Mouse (Mus musculus) forebrain, embryonic 12.5 days (tissue): Measurements from ENCODE around the gene Gm42742. TPM values are rescaled to one million over a fixed set of nuclear protein-coding genes. Genes with fewer than 3 reads are reported as not detected.

Source experiments
- ATAC-seq: fragments of 200-750 bp; cut with Nextera tagmentation; 2 replicates; pipeline ENCODE4 v1.8.0; 2017; ENCODE audit warnings: moderate TSS enrichment; ENCODE audit not compliant: low FRiP score
- H3K27ac ChIP-seq: fragments of 300-500 bp; sonication (generic); 2 replicates; pipeline ENCODE4 v1.5.1; 2016; ENCODE audit warnings: mild to moderate bottlenecking
- H3K27me3 ChIP-seq: fragments of 300-500 bp; sonication (generic); 2 replicates; pipeline ENCODE4 v1.6.1; 2016; ENCODE audit warnings: mild to moderate bottlenecking
- H3K36me3 ChIP-seq: fragments of 300-500 bp; sonication (generic); replicated peaks from 2 replicates; pipeline ENCODE4 v1.6.1; 2016; ENCODE audit warnings: mild to moderate bottlenecking
- H3K4me1 ChIP-seq: fragments of 300-500 bp; sonication (generic); 2 replicates; pipeline ENCODE4 v1.6.1; 2016
- H3K4me2 ChIP-seq: fragments of 300-500 bp; sonication (generic); 2 replicates; pipeline ENCODE4 v1.6.1; 2016; ENCODE audit warnings: mild to moderate bottlenecking, moderate library complexity
- H3K4me3 ChIP-seq: fragments of 300-500 bp; sonication (generic); replicated peaks from 2 replicates; pipeline ENCODE4 v1.5.1; 2016; ENCODE audit warnings: mild to moderate bottlenecking
- H3K9ac ChIP-seq: fragments of 300-500 bp; sonication (generic); 2 replicates; pipeline ENCODE4 v1.6.1; 2016; ENCODE audit warnings: mild to moderate bottlenecking
- H3K9me3 ChIP-seq: fragments of 300-500 bp; sonication (generic); 2 replicates; pipeline ENCODE4 v1.6.1; 2016
- WGBS: fragments of 180-500 bp; shearing (Covaris S2); methylation state at CpG from one replicate; pipeline ENCODE4 v1.1.7; 2016; 5-methylcytosine and 5-hydroxymethylcytosine counted together
- polyA plus RNA-seq: library from polyadenylated mRNA; unstranded; fragments of >200 nt; fragmentation: Nextera tagmentation; extraction: Ambion mirVana; gene quantifications from 2 replicates; pipeline ENCODE4 v1.2.1, GENCODE M21; 2016

Gm42742 gene
- 53.3 and 75.4 TPM in 2 replicates for polyA plus RNA-seq

DNA sequence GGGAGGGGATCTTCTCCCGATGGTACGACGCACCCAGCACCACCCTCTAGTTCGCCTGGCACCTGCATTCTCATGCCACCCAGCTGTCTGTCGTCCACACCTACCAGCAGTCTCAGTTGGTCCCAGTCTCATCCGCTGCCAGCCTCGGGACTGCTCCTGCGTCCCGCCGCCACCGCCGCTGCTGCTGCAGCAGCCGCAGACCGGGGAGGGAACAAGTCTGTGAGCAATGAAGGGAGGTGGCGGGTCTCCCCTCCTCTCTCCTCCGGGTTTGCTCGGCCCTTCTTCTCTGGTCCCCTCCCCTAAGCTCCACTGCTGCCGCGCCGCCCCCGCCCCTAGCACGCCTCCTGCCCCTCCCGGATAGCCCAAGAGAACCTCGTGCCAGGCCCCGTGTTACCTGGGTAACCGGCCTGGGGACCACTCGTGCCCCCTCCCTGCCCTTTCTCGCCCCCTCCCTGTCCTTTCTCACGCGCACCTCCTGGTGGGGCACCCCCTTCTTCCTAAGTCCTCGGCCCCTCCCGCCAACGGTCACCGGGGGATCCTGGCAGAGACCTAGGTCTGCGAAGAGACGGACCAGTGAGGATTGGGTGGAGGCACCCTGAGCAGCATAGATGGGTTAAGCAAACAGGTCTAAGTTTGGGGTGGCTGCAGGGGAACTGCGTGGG is at the start of gene Gm42742, which contains the start of gene Prrt2:
Gene Gm42742, minus strand, starts transcription at position 197 of the 662 bp plus-strand sequence.
Gene Prrt2, minus strand, starts transcription at position 311 of the 662 bp plus-strand sequence.
- no peaks in the 10 kb centered on the region for H3K9me3 ChIP-seq
- peaks cover 33% of the 10 kb centered on the region for H3K36me3 ChIP-seq
- under 1% methylated on average over 37 of the region's 37 CpGs for WGBS
- peak within 1 kb of the TSS; percentile 100 for H3K27ac ChIP-seq
- peak within 1 kb of the TSS; percentile 100 for H3K9ac ChIP-seq
- ATAC-seq, result peak; percentile 15; the same call in 1 of the 2 replicates
- peaks cover 78% of the 10 kb centered on the region for H3K4me1 ChIP-seq
- H3K4me2 ChIP-seq, result peak within 1 kb of the TSS; percentile 90
- peak within 1 kb of the TSS; percentile 48 for H3K4me3 ChIP-seq
- no peaks in the 10 kb centered on the region for H3K27me3 ChIP-seq

DNA sequence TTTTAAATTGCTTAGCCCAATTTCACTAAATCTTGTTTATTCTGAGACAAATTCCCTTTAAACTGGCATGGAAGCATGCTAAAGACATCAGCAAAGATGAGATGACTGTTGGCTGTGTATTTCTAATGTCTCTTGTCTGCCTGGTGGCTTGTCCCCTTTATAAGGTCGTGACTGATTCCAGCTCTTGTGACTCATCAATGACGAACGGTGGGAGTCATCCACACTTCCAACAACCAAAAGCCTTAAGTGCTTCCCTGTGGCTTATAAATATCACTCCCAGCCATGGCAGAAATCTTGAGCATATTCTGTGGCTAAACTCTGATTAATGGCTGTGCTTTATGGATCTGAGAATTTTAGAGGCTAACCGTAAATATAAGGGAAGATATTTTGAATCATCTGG is 45.4 kb upstream of the Gm42742 start:
- 77% methylated on average over 4 of the region's 4 CpGs for WGBS
- Histone ChIP-seq H3K9ac (no peak overlapping the region), H3K27me3 (no peaks in the 10 kb centered on the region), H3K4me1 (no peaks in the 10 kb centered on the region), H3K27ac (no peak overlapping the region), H3K4me3 (no peak overlapping the region), H3K9me3 (no peaks in the 10 kb centered on the region), H3K36me3 (no peaks in the 10 kb centered on the region), H3K4me2 (no peak overlapping the region)
- ATAC-seq, result no peak

DNA sequence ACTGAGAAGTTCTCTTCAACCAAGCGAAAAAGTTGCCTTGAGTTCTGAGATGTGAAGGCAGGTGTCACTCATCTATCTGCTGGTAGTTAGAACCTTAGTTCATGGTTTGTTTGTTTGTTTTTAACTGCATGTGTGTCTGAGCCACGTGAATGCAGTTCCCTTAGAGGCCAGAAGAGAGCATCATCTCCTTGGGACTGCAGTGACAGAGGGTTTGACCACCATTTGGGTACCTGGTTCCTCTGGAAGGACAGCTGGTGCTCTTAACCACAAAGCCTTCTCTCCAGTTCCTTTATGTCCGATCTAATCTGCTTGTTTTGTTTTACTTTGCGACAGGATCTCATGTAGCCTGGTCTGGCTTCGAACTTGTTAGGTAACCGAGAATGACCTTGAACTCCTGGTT is 44.6 kb upstream of the Gm42742 start:
- Histone ChIP-seq H3K4me2 (no peak overlapping the region), H3K9me3 (no peaks in the 10 kb centered on the region), H3K27ac (no peak overlapping the region), H3K4me1 (no peaks in the 10 kb centered on the region), H3K27me3 (no peaks in the 10 kb centered on the region), H3K9ac (no peak overlapping the region), H3K4me3 (no peak overlapping the region), H3K36me3 (no peaks in the 10 kb centered on the region)
- no peak for ATAC-seq
- WGBS, result 89% methylated on average over 6 of the region's 6 CpGs

DNA sequence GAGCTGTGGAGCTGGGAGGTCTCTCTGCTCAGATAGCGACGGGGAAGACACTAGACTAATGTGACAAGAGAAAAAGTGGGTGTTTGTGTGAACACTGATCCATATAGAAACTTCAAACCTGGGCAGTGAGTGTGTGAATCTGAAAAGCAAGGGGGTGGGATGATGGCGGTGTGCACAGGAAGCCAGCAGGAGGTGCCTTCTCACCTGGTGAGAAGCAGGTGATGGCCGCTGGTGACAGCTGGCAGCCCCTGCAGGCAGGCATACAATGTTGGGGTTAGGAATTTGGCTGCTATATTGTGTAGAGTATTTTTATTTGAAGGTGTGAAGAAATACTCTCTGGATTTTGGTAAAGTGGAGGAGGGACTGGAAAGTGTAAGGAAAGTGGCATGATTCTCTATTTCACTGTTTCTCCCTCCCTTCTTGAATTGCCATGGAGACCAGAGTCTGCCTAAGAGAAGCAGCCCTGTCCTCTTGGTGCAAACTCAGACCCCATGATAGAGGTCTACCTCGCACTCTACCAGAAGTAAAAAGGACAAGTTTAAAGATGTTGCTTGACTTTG is 34.2 kb upstream of the Gm42742 start:
- Histone ChIP-seq H3K9me3 (no peaks in the 10 kb centered on the region), H3K36me3 (no peaks in the 10 kb centered on the region), H3K9ac (no peak overlapping the region), H3K27ac (no peak overlapping the region), H3K4me2 (no peak overlapping the region), H3K4me1 (no peaks in the 10 kb centered on the region), H3K27me3 (no peaks in the 10 kb centered on the region), H3K4me3 (no peak overlapping the region)
- WGBS, result 78% methylated on average over 5 of the region's 5 CpGs
- no peak for ATAC-seq

DNA sequence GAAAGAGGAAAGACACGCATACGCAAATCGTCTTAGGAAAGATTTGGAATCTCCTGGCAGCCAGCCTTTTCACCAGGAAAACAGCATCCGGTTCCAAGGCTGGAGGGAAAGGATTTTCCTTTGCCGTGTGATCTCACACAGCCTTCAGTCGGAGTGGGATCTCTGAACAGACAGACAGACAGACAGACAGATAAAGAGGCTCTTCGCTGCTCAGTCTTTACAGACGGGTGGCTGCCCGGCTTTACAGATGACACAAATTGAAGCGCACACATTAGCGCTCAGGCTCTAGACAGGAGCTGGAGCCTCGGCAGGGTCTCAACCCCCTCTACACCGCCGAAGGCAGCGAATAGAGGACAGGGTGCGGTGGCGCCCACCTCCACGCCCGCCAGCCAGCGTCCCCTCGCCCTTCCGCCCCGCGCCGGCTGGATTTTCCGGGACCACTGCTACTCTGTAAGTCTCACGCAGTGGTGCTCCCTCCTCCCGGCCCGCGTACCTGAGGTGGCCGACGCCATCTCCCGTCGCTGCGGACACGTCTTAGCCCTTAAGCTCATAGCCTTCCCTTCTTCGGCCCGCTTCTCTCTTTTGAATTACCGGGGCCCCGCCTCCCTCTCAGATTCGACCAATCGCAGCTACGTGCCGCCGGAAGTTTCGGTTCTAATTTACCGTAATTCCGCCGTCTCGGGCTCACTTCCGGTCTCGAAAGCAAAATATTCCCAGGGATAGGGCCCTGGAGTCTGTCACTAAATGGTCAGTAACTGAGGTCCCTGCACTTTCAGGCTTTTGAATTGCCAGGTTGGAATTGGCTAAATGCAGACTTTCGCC is 21.2 kb upstream of the Gm42742 start, which contains the start of gene Kif22:
Gene Kif22, minus strand, starts transcription at position 621 of the 822 bp plus-strand sequence.
- peak; percentile 89 for ATAC-seq
- Histone ChIP-seq H3K36me3 (peaks cover 21% of the 10 kb centered on the region), H3K9ac (peak within 1 kb of the TSS; percentile 94), H3K4me3 (peak within 1 kb of the TSS; percentile 92), H3K4me1 (peaks cover 23% of the 10 kb centered on the region), H3K27ac (peak within 1 kb of the TSS; percentile 80), H3K27me3 (no peaks in the 10 kb centered on the region), H3K9me3 (no peaks in the 10 kb centered on the region), H3K4me2 (peak within 1 kb of the TSS; percentile 81)
- under 1% methylated on average over 53 of the region's 53 CpGs for WGBS

DNA sequence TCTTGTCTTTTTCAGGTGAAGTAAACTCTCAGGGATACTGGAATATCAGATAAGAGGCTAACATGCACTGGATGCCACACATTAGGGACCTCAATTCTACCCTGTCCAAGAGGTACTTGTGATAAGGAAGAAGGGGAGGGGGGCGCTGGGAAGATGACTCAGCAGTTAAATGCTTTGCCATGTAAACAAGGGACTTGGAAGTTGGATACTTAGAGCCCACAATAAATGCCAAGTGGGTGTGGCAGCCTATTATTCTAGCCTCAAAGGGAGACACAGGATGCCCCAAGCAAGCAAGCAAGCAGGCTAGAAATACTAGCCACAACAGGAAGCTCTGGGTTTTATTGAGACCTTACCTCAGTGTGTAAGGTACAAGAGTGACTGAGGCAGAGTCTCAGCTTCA is 10.3 kb upstream of the Gm42742 start:
- Histone ChIP-seq H3K9ac (no peak overlapping the region), H3K9me3 (no peaks in the 10 kb centered on the region), H3K36me3 (peaks cover 81% of the 10 kb centered on the region), H3K27me3 (no peaks in the 10 kb centered on the region), H3K4me1 (peaks cover 9% of the 10 kb centered on the region), H3K4me3 (no peak overlapping the region), H3K27ac (no peak overlapping the region), H3K4me2 (no peak overlapping the region)
- 91% methylated on average over 1 of the region's 1 CpGs for WGBS
- ATAC-seq, result no peak

DNA sequence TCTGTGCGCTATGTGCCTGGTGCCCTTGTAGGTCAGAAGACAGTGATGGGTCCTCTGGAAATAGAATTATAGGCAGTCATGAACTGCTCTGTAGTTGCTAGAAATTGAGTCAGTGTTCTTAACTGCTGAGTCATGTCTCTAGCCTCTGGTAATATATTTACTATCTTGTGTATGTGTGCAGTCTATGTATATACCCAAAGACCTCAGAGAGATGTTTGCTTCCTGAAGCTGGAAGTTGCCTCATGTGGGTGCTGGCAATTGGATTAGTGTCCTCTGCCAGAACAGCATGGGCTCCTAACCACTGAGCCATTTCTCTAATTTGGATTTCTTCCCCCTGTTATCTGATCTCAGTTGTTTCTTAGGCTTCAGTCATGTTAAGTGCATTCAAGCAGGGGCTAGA is 9.3 kb upstream of the Gm42742 start:
- H3K36me3 ChIP-seq, result peaks cover 72% of the 10 kb centered on the region

DNA sequence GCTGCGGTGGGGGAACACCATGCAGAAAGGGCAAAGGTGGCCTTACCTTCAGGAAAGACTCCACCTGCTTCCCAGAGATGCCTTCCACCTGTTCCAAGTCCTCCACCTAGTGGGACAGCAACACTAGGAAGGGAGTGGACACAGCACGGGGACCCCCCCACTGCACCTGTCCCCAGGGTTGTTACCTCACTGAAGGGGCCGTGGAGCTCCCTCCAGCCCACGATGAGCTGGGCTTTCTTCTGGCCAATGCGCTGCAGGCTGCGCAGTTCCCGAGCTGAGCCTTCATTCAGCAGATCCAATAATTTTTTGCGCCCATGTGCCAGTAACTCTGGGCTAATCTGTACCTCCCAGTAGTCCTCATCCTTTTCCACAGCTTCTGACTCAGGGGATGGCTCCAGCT is 7.0 kb upstream of the Gm42742 start:
- peak overlapping the region; percentile 98 for H3K4me3 ChIP-seq
- H3K9ac ChIP-seq, result peak overlapping the region; percentile 100
- H3K27ac ChIP-seq, result peak overlapping the region; percentile 100
- H3K27me3 ChIP-seq, result no peaks in the 10 kb centered on the region
- 66% methylated on average over 8 of the region's 8 CpGs for WGBS
- H3K4me1 ChIP-seq, result peaks cover 31% of the 10 kb centered on the region
- H3K36me3 ChIP-seq, result peaks cover 71% of the 10 kb centered on the region
- ATAC-seq, result no peak; the same call in 1 of the 2 replicates
- H3K9me3 ChIP-seq, result no peaks in the 10 kb centered on the region
- H3K4me2 ChIP-seq, result peak overlapping the region; percentile 90

More for the DNA sequence above, 9.3 kb upstream of the Gm42742 start:
- 97% methylated on average over 1 of the region's 1 CpGs for WGBS
- H3K4me2 ChIP-seq, result no peak overlapping the region
- no peak overlapping the region for H3K9ac ChIP-seq
- no peaks in the 10 kb centered on the region for H3K27me3 ChIP-seq
- no peak overlapping the region for H3K4me3 ChIP-seq
- peaks cover 9% of the 10 kb centered on the region for H3K4me1 ChIP-seq
- H3K27ac ChIP-seq, result no peak overlapping the region
- no peaks in the 10 kb centered on the region for H3K9me3 ChIP-seq
- no peak for ATAC-seq

DNA sequence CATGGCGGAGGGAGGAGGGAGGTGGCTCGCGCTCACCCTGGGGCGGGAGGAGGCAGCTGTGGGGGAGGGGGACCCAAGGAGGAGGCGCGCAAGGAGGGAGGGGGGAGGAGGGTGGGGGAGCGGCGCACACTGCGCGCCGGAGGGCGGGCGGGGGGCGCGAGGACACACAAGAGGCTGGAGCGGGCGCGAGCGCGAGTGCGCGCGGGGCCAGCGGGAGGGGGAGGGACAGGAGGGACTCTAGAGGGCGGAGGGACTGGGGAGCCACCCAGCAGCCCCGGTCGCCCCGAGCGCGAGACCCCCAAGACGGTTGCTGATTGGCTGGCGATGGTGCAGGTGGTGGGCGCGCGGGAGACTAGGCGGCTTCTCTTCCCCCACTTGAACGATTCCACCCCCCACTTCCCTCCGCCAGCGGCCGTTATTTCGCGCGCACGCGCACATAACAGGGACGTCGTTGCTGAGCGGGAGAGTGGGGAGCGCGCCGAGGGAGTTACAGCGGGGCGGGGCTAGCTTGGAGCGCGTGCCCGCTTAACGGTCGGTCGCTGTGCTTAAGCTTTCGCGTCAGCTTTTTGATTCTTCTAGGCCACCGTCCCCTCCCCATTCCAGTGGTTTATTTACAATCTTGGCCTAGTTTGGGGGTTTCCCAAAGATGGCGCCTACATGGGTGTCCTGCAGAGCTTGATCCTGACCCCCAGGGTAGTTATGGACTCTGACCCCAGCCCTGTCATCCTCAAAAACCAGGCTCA is 6.3 kb upstream of the Gm42742 start, which contains the start of gene Maz:
Gene Maz, minus strand, starts transcription at position 54 of the 743 bp plus-strand sequence.
- peak; percentile 93 for ATAC-seq
- Histone ChIP-seq H3K36me3 (peaks cover 71% of the 10 kb centered on the region), H3K9me3 (no peaks in the 10 kb centered on the region), H3K9ac (peak within 1 kb of the TSS; percentile 100), H3K4me2 (peak within 1 kb of the TSS; percentile 90), H3K27me3 (no peaks in the 10 kb centered on the region), H3K4me1 (peaks cover 39% of the 10 kb centered on the region), H3K27ac (peak within 1 kb of the TSS; percentile 100), H3K4me3 (peak within 1 kb of the TSS; percentile 98)
- under 1% methylated on average over 44 of the region's 63 CpGs for WGBS

DNA sequence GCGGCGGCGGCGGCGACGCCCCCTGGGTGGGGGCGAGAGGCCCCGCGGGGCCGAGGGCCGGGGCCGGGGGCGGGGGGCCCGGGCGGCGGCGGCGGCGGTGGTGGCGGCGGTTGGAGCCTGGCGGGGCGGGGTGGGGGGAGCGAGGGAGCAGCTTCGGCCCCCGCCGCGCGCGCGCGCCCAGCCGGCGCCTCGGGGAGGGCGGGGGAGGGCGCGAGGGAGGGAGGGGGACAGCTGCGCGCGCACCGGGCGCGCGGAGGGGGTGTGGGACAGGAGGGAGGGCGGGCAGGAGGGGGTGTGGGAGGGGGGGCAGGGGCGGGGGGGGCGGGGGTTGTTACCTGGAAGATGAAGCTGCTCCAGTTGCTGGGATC is 5.7 kb upstream of the Gm42742 start:
- Histone ChIP-seq H3K36me3 (peaks cover 71% of the 10 kb centered on the region), H3K9me3 (no peaks in the 10 kb centered on the region), H3K4me1 (peaks cover 44% of the 10 kb centered on the region), H3K27me3 (no peaks in the 10 kb centered on the region), H3K4me3 (peak overlapping the region; percentile 98), H3K4me2 (peak overlapping the region; percentile 90), H3K27ac (peak overlapping the region; percentile 100), H3K9ac (peak overlapping the region; percentile 100)
- 3% methylated on average over 16 of the region's 48 CpGs for WGBS
- no peak for ATAC-seq

DNA sequence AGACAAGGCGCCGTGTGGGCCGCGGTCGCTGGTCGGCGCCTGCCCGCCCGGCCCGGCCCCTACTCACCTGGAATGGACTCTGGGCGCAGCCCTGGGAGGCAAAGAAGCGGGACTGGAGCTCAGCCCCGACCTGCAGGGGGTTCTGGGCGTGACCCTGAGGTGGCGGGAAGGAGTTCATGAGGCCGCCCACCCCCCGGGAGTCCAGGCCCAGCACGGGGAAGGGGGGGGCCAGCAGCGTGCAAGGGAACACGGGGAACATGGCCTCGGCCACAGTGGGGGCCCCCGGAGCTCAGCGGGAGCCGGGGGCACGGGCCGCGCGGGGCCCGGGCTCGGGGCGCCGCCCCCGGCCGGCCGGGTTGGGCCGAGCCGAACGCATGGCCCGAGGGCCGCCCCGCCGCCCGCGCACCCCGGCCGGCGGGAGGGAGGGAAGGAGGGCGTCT is 5.3 kb upstream of the Gm42742 start:
- Histone ChIP-seq H3K27ac (peak overlapping the region; percentile 100), H3K4me3 (peak overlapping the region; percentile 98), H3K27me3 (no peaks in the 10 kb centered on the region), H3K4me1 (peaks cover 48% of the 10 kb centered on the region), H3K9me3 (no peaks in the 10 kb centered on the region), H3K4me2 (peak overlapping the region; percentile 90), H3K9ac (peak overlapping the region; percentile 100), H3K36me3 (peaks cover 66% of the 10 kb centered on the region)
- under 1% methylated on average over 15 of the region's 48 CpGs for WGBS
- ATAC-seq, result peak; percentile 24
